Mouse (Mus musculus): ENCODE data around the gene Efhd1. TPM values are rescaled to one million over a fixed set of nuclear protein-coding genes. Genes with fewer than 3 reads are reported as not detected.

Efhd1 gene
- polyA plus RNA-seq, 1 experiment from 2014 or later, result not detected

DNA sequence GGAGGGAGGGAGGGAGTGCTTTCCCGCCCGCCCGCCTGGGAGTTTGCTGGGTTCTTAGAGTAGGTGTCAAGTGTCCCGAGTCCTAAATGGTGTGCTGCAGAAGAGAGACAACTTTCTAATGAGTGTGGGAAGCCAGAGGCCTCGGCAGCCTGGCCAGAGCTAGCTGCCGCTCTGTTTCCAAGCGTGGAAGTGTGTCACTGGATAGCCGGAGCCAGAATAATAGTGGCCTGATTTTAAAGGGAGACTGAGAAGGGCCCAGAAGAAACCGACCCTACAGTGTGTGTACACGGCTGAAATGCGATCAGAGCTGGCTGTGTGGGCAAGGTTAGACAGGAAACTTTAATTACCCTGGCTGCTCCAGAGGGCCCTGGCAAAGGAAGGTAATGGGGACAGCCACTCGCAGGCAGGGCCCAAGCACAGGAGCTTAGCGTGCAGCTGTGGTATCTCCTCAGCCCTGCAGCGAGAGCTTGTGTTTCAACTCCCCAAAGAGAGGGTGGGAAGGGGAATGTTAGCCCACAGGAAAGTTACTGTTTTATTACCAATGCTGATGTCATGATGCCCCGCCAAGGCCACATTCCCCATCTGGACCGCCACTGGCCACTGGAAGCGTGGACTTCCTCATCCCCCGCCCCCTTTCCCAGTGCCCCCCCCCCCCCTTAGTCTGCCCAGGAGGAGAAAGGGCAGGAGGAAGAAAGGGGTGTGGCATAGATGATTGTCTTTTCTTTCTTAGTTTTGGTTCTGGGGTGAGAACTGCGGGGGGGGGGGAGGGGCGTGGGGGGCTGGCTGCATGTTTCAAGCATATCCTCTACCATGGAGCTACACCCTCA is 6.7 kb downstream of the Efhd1 start:
- ATAC-seq (ENCODE audit: insufficient number of reproducible peaks, insufficient read depth, low FRiP score, low read depth), result no peak
- H3K4me1 ChIP-seq (ENCODE audit: control insufficient read depth in 2 of 2, insufficient read depth in 2 of 2, low read length in 2 of 2), result peaks cover 18 to 24% of the 10 kb centered on the region in 2 experiments
- no peaks in the 10 kb centered on the region for H3K9me3 ChIP-seq (ENCODE audit: control insufficient read depth, low read length)
- H3K27me3 ChIP-seq (ENCODE audit: control insufficient read depth, insufficient read depth, low read length), result peaks cover 9% of the 10 kb centered on the region
- no peak overlapping the region for H3K4me3 ChIP-seq (ENCODE audit: control insufficient read depth in 1 of 2, insufficient read depth in 1 of 2, low read depth in 1 of 2, low read length in 2 of 2)
- H3K36me3 ChIP-seq (ENCODE audit: control insufficient read depth, insufficient read depth, low read length), result no peaks in the 10 kb centered on the region
- H3K27ac ChIP-seq (replicated peaks in 1 of 2; ENCODE audit: control insufficient read depth in 1 of 2, insufficient read depth in 1 of 2, low read depth in 2 of 2, low read length in 2 of 2), result peak overlapping the region in 1 of 2 experiments; percentile 36; a peak in 2 of 4 replicates
- no peak overlapping the region for H3K9ac ChIP-seq (ENCODE audit: low read length)
- WGBS, result 20% methylated on average over 18 of the region's 20 CpGs
- no peak overlapping the region for H3K4me2 ChIP-seq (ENCODE audit: low read length)

DNA sequence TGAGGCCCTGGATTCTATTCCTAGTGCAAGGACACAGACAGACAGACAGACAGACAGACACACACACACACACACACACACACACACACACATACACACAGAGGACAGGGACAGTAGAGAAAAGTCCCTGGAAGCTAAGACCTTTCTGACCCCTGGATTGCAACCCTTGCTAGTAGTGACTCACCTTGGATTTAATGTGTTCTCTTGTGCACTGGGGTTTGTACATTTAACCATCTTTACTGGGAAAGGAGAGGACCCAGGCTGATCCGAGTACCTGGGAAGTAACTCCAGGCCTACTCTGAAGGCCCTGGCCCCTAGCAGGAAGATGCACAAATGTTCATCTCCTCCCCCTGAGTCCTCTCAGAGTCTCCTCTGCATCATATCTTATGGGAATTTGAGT is 7.4 kb downstream of the Efhd1 start:
- H3K36me3 ChIP-seq (ENCODE audit: control insufficient read depth, insufficient read depth, low read length), result no peaks in the 10 kb centered on the region
- no peak overlapping the region for H3K27ac ChIP-seq (replicated peaks in 1 of 2; ENCODE audit: control insufficient read depth in 1 of 2, insufficient read depth in 1 of 2, low read depth in 2 of 2, low read length in 2 of 2)
- H3K4me1 ChIP-seq (ENCODE audit: control insufficient read depth in 2 of 2, insufficient read depth in 2 of 2, low read length in 2 of 2), result peaks cover 16 to 22% of the 10 kb centered on the region in 2 experiments
- no peak overlapping the region for H3K9ac ChIP-seq (ENCODE audit: low read length)
- peaks cover 2% of the 10 kb centered on the region for H3K27me3 ChIP-seq (ENCODE audit: control insufficient read depth, insufficient read depth, low read length)
- no peak overlapping the region for H3K4me3 ChIP-seq (ENCODE audit: control insufficient read depth in 1 of 2, insufficient read depth in 1 of 2, low read depth in 1 of 2, low read length in 2 of 2)
- no peak overlapping the region for H3K4me2 ChIP-seq (ENCODE audit: low read length)
- no peak for ATAC-seq (ENCODE audit: insufficient number of reproducible peaks, insufficient read depth, low FRiP score, low read depth)
- WGBS, result 69% methylated on average over 1 of the region's 1 CpGs
- no peaks in the 10 kb centered on the region for H3K9me3 ChIP-seq (ENCODE audit: control insufficient read depth, low read length)

DNA sequence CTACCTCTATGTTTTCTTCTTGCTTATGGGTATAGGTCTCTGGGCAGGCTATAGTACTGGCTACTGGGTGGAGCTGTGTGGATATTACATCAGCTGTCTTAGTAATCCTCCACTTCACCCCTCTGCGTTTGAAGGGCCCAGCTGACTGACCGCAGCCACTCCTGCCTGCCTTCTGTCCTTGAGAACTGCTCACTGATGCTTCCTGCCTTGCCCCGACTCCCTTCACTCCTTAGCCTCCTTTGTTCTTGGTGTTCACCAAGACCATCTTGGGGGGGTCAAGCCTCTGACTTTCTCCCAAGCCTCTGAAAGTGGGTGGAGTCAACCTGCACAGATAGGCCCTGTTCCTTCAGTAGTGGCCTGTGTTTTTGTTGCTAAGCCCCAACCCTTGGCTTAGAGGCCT is 8.3 kb downstream of the Efhd1 start:
- Histone ChIP-seq H3K4me2 (ENCODE audit: low read length) (no peak overlapping the region), H3K27me3 (ENCODE audit: control insufficient read depth, insufficient read depth, low read length) (no peaks in the 10 kb centered on the region), H3K4me1 (ENCODE audit: control insufficient read depth in 2 of 2, insufficient read depth in 2 of 2, low read length in 2 of 2) (peaks cover 16 to 22% of the 10 kb centered on the region in 2 experiments), H3K27ac (replicated peaks in 1 of 2; ENCODE audit: control insufficient read depth in 1 of 2, insufficient read depth in 1 of 2, low read depth in 2 of 2, low read length in 2 of 2) (no peak overlapping the region), H3K9me3 (ENCODE audit: control insufficient read depth, low read length) (no peaks in the 10 kb centered on the region), H3K4me3 (ENCODE audit: control insufficient read depth in 1 of 2, insufficient read depth in 1 of 2, low read depth in 1 of 2, low read length in 2 of 2) (no peak overlapping the region), H3K36me3 (ENCODE audit: control insufficient read depth, insufficient read depth, low read length) (no peaks in the 10 kb centered on the region), H3K9ac (ENCODE audit: low read length) (no peak overlapping the region)
- WGBS, result 52% methylated on average over 3 of the region's 3 CpGs
- ATAC-seq (ENCODE audit: insufficient number of reproducible peaks, insufficient read depth, low FRiP score, low read depth), result no peak

DNA sequence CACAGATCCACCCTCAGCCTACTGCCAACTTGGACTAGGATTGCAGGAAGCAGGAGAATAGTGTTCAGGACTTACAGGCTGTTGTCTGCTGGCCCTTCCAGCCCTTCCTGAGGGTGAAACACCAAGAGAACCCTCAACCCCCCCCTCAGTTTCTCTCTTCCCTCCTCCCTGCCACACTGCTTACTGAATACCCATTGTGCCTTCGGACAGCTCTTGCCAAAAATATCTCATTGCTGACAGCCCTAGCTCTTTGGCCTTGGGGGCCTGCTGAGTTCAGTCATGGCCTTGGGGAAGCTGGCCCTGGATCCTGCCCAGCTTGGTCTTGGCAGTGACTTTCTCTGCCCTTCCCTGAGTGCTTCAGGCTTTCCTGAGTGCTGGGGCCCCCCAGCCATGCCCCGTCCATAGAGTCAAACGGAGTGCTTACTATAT is 9.4 kb downstream of the Efhd1 start:
- Histone ChIP-seq H3K4me1 (ENCODE audit: control insufficient read depth in 2 of 2, insufficient read depth in 2 of 2, low read length in 2 of 2) (peaks cover 16 to 22% of the 10 kb centered on the region in 2 experiments), H3K4me3 (ENCODE audit: control insufficient read depth in 1 of 2, insufficient read depth in 1 of 2, low read depth in 1 of 2, low read length in 2 of 2) (no peak overlapping the region), H3K36me3 (ENCODE audit: control insufficient read depth, insufficient read depth, low read length) (no peaks in the 10 kb centered on the region), H3K27ac (replicated peaks in 1 of 2; ENCODE audit: control insufficient read depth in 1 of 2, insufficient read depth in 1 of 2, low read depth in 2 of 2, low read length in 2 of 2) (peak overlapping the region; percentile 12 to 55; a peak in 2 of 4 replicates), H3K27me3 (ENCODE audit: control insufficient read depth, insufficient read depth, low read length) (no peaks in the 10 kb centered on the region), H3K9ac (ENCODE audit: low read length) (no peak overlapping the region; the same call in 1 of the 2 replicates), H3K9me3 (ENCODE audit: control insufficient read depth, low read length) (no peaks in the 10 kb centered on the region), H3K4me2 (ENCODE audit: low read length) (peak overlapping the region; percentile 6; the same call in 1 of the 2 replicates)
- 24% methylated on average over 3 of the region's 3 CpGs for WGBS
- ATAC-seq (ENCODE audit: insufficient number of reproducible peaks, insufficient read depth, low FRiP score, low read depth), result no peak; the same call in 1 of the 2 replicates

DNA sequence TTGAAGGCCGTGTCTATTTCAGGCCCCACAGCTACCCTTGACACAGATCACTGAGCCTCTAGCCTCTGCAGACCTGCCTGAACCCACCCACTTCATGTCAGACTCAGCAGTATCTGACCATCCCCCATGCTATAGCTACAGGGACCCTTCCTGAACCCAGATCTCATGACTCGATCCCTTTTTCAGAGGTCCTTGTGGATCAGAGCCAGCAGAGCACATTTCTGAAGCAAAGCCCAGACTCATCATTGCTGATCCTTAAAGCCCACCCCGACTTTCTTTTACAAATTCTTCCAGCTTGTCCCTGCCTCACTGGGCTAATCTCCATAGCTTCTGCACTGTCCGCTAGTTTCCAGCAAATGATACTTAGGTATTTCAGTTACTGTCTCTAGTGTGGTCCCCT is 10.0 kb downstream of the Efhd1 start:
- Histone ChIP-seq H3K4me1 (ENCODE audit: control insufficient read depth in 2 of 2, insufficient read depth in 2 of 2, low read length in 2 of 2) (peaks cover 16 to 22% of the 10 kb centered on the region in 2 experiments), H3K4me3 (ENCODE audit: control insufficient read depth in 1 of 2, insufficient read depth in 1 of 2, low read depth in 1 of 2, low read length in 2 of 2) (no peak overlapping the region), H3K27ac (replicated peaks in 1 of 2; ENCODE audit: control insufficient read depth in 1 of 2, insufficient read depth in 1 of 2, low read depth in 2 of 2, low read length in 2 of 2) (peak overlapping the region in 1 of 2 experiments; percentile 55; a peak in 2 of 4 replicates), H3K36me3 (ENCODE audit: control insufficient read depth, insufficient read depth, low read length) (no peaks in the 10 kb centered on the region), H3K9ac (ENCODE audit: low read length) (peak overlapping the region; percentile 12; the same call in 1 of the 2 replicates), H3K9me3 (ENCODE audit: control insufficient read depth, low read length) (no peaks in the 10 kb centered on the region), H3K27me3 (ENCODE audit: control insufficient read depth, insufficient read depth, low read length) (no peaks in the 10 kb centered on the region), H3K4me2 (ENCODE audit: low read length) (peak overlapping the region; percentile 6; the same call in 1 of the 2 replicates)
- ATAC-seq (ENCODE audit: insufficient number of reproducible peaks, insufficient read depth, low FRiP score, low read depth), result no peak
- 57% methylated on average over 4 of the region's 4 CpGs for WGBS

DNA sequence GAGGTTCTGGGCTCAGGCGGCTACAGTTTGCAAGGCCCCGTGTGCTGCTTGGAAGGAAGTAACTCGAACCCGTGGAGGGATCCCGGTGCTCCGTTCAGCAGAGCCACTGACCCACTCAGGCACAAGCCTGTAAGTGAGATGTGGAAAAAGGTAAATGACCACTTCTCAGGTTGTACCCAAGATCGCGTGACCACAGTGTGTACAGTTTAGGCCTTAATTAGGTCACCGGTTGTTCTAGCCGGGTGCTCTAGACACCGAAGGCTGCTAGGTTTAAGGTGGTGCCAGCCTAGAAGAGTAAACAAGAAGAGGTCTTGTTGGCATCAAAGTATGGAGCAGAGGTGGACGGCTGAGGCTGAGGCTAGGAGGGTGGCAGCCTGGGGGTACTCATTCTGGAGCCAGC is 11.0 kb downstream of the Efhd1 start:
- Histone ChIP-seq H3K9ac (ENCODE audit: low read length) (no peak overlapping the region), H3K27me3 (ENCODE audit: control insufficient read depth, insufficient read depth, low read length) (no peaks in the 10 kb centered on the region), H3K4me2 (ENCODE audit: low read length) (no peak overlapping the region), H3K4me3 (ENCODE audit: control insufficient read depth in 1 of 2, insufficient read depth in 1 of 2, low read depth in 1 of 2, low read length in 2 of 2) (no peak overlapping the region), H3K9me3 (ENCODE audit: control insufficient read depth, low read length) (no peaks in the 10 kb centered on the region), H3K27ac (replicated peaks in 1 of 2; ENCODE audit: control insufficient read depth in 1 of 2, insufficient read depth in 1 of 2, low read depth in 2 of 2, low read length in 2 of 2) (no peak overlapping the region), H3K4me1 (ENCODE audit: control insufficient read depth in 2 of 2, insufficient read depth in 2 of 2, low read length in 2 of 2) (peaks cover 16 to 21% of the 10 kb centered on the region in 2 experiments), H3K36me3 (ENCODE audit: control insufficient read depth, insufficient read depth, low read length) (no peaks in the 10 kb centered on the region)
- no peak for ATAC-seq (ENCODE audit: insufficient number of reproducible peaks, insufficient read depth, low FRiP score, low read depth)
- 93% methylated on average over 12 of the region's 12 CpGs for WGBS

DNA sequence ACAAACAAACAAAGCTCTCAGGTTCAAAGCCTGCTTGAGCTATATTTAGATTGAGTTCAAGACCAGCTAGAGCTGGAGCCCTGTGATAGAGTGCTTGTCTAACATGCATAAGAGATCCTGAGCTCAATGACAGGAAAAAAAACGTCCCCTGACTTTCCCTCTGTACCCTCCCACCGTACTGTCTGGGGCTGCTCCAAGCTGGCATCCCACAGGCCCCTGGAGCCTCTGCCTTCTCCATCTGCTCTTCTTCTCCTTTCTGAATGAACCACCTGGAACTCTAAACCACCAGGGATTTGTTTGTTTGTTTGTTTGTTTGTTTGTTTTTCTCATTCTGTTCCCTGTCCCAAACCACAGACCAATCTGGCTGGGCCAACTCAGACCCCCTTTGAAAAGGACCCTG is 11.9 kb downstream of the Efhd1 start:
- Histone ChIP-seq H3K36me3 (ENCODE audit: control insufficient read depth, insufficient read depth, low read length) (no peaks in the 10 kb centered on the region), H3K4me1 (ENCODE audit: control insufficient read depth in 2 of 2, insufficient read depth in 2 of 2, low read length in 2 of 2) (peaks cover 13 to 14% of the 10 kb centered on the region in 2 experiments), H3K27me3 (ENCODE audit: control insufficient read depth, insufficient read depth, low read length) (no peaks in the 10 kb centered on the region), H3K9me3 (ENCODE audit: control insufficient read depth, low read length) (no peaks in the 10 kb centered on the region), H3K9ac (ENCODE audit: low read length) (no peak overlapping the region), H3K27ac (replicated peaks in 1 of 2; ENCODE audit: control insufficient read depth in 1 of 2, insufficient read depth in 1 of 2, low read depth in 2 of 2, low read length in 2 of 2) (no peak overlapping the region), H3K4me2 (ENCODE audit: low read length) (no peak overlapping the region), H3K4me3 (ENCODE audit: control insufficient read depth in 1 of 2, insufficient read depth in 1 of 2, low read depth in 1 of 2, low read length in 2 of 2) (no peak overlapping the region)
- ATAC-seq (ENCODE audit: insufficient number of reproducible peaks, insufficient read depth, low FRiP score, low read depth), result no peak
- whole genome bisulfite sequencing, result 20% methylated on average over 2 of the region's 2 CpGs
